Mouse (Mus musculus): ENCODE measurements around the gene Inpp5b.

- no peak for TF ChIP-seq CTCF (conservative IDR thresholded peaks at IDR 0.05; ENCODE audit: insufficient read depth, insufficient read length, low read depth, low read length)
- TF ChIP-seq POLR2A (IDR thresholded peaks at IDR 0.05; ENCODE audit: low read depth, low read length) = no peak
Observed at GRCm38 (mm10) chr4:124738783-124739182, 2.9 kb upstream of the Inpp5b start.

Data from kidney, adult 2 months (tissue).